Mouse (Mus musculus) olfactory bulb, adult 2 months (tissue): ENCODE results near the gene Bdkrb2. TPM values are rescaled to one million over a fixed set of nuclear protein-coding genes. Genes with fewer than 3 reads are reported as not detected.

ENCODE experiments used
- H3K27ac ChIP-seq: fragments of 200-500 bp; 2 replicates; pipeline ENCODE4 v1.5.1; 2012; ENCODE audit warnings: low read depth, low read length; ENCODE audit not compliant: insufficient read depth
- H3K4me1 ChIP-seq: fragments of 200-500 bp; 2 replicates; pipeline ENCODE4 v1.6.1; 2012; ENCODE audit warnings: low read length; ENCODE audit not compliant: control insufficient read depth, insufficient read depth
- H3K4me3 ChIP-seq: fragments of 200-500 bp; 2 replicates; pipeline ENCODE4 v1.5.1; 2012; ENCODE audit warnings: mild to moderate bottlenecking, low read depth, low read length, moderate library complexity; ENCODE audit not compliant: insufficient read depth
- CTCF ChIP-seq: fragments of 200-500 bp; IDR thresholded peaks from 2 replicates; pipeline ENCODE4 v1.5.1; 2012; ENCODE audit warnings: low read depth, mild to moderate bottlenecking, low read length, moderate library complexity; ENCODE audit not compliant: insufficient read depth
- POLR2A ChIP-seq: fragments of 200-500 bp; IDR thresholded peaks from 2 replicates; pipeline ENCODE4 v1.6.1; 2012; ENCODE audit warnings: mild to moderate bottlenecking, low read depth, low read length, moderate library complexity; ENCODE audit not compliant: insufficient read depth
- WGBS: fragments of 180-500 bp; shearing (Covaris S2); methylation state at CpG from one replicate; pipeline ENCODE4 v1.1.7; 2018; 5-methylcytosine and 5-hydroxymethylcytosine counted together
- polyA plus RNA-seq: library from polyadenylated mRNA; stranded (reverse); fragments of >200 nt; gene quantifications from 2 replicates; pipeline ENCODE4 v1.2.4, GENCODE M21; 2012; ENCODE audit warnings: low replicate concordance; ENCODE audit not compliant: missing spikeins, insufficient read depth, insufficient read length

Bdkrb2 gene
- polyA plus RNA-seq, 1 experiment, result not detected

DNA sequence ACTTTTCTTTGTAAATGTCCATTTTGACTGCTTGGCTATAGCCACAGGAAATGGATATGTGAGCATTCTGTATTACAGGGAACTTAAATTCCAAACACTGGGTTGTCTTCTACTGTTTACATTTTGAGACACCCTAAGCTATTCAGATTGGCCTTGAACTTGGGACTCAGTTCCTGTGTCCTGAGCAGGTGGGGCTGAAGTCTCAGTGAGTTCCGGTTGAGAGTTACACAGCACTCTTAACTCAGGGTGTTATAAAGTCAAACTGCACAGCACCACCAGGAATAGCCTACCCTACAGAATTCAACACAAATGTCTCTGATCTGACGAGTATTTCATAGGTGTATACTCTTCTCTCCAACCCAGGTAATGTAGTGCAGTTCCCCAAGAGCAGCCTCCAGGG is 48.0 kb downstream of the Bdkrb2 start:
- TF ChIP-seq POLR2A (no peak), CTCF (no peak)
- peaks cover 3% of the 10 kb centered on the region for H3K4me1 ChIP-seq
- H3K27ac ChIP-seq, result no peak overlapping the region
- H3K4me3 ChIP-seq, result no peak overlapping the region
- 91% methylated on average over 2 of the region's 2 CpGs for WGBS

DNA sequence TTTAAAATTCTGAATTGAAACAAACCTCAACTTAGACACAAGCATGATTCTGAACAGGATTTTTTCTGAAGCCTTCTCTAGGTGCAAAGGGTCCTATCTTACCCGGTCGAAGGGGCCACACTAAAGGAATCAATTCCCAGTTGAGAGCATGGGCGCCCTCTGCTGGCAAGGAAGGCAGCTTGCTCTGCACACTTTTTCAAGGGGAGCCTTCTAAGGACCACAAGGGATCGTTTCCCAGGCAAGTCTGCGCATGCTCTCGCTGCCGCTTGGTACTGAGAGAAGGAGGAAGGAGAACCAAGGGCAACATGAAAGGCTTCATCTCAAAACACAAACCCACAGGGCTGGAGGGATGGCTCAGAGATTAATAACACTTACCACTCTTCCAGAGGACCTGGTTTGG is 48.7 kb downstream of the Bdkrb2 start:
- Histone ChIP-seq H3K4me3 (no peak overlapping the region), H3K27ac (no peak overlapping the region; the same call in 1 of the 2 replicates), H3K4me1 (peaks cover 3% of the 10 kb centered on the region)
- 2% methylated on average over 7 of the region's 7 CpGs for WGBS
- TF ChIP-seq POLR2A, result no peak
- peak; percentile 65 for TF ChIP-seq CTCF

DNA sequence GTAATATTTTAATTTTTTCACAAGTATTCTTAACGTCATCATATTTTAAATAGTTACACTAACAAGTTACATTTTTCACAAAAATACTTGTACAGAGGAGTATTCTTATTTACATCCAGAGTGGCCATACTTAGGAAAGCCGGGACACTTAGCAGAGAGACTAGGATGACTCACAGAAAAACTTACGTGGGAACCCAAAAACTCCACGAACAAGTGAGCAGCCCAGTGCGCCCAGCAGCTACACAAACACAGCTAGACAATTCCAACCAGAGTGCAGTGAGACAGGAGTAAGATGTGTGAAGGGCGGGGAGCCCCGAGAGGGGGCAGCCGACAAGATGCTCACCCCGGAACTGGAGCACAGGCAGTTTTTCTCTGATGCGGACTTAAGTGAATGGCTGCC is 50.5 kb downstream of the Bdkrb2 start:
- WGBS, result 73% methylated on average over 10 of the region's 10 CpGs
- H3K4me1 ChIP-seq, result peaks cover 3% of the 10 kb centered on the region
- no peak overlapping the region for H3K4me3 ChIP-seq
- TF ChIP-seq CTCF (no peak), POLR2A (no peak)
- H3K27ac ChIP-seq, result no peak overlapping the region

DNA sequence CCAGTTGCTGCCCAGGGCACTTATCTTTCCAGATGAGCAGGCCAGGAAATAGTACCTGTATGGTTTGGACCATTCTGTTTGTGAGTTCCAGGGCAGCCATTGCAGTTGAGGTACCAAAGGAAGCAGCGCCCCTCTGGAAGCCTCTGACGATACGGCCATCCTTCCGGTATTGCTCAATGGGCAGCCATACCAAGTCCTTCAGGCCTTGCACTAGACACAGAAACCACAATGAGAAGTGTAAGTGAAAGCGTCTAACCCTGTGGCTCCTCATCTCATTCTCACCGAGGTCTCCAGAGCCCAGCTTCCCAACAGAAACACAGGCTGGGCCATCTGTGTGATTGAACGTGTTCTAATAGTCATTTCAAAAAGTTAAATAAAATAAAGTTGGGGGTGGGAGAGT is 59.0 kb downstream of the Bdkrb2 start:
- Histone ChIP-seq H3K4me3 (no peak overlapping the region), H3K4me1 (peaks cover 7% of the 10 kb centered on the region), H3K27ac (no peak overlapping the region)
- TF ChIP-seq POLR2A, result no peak
- no peak for TF ChIP-seq CTCF
- WGBS, result 93% methylated on average over 7 of the region's 7 CpGs

DNA sequence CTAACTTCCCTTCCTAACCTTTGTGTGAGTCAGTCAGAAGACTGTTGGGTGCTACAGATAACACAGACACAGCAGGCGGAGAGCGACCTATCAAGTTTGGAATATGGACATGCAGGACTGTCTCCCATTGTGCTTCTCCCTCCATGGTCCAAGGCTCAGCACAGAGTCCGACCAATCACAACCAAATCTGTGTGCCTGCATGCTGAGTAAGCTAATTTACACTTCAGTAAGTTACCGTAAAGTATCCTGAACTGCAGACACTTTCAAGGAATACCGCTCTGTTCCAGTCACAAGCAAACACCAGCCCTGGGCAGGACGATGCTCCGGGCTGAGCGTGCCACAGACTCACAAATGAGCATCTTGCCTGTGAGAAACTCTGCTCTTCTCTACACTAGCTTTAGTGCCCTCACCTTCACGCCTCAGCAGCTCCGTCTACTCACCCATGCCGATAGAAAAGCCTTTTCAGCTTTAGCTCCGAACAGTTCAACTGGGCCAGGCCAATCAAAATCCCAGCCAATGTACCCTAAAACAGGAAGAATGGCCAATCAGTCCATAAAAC is 60.0 kb downstream of the Bdkrb2 start:
- no peak overlapping the region for H3K27ac ChIP-seq
- TF ChIP-seq CTCF, result no peak
- no peak for TF ChIP-seq POLR2A
- peaks cover 7% of the 10 kb centered on the region for H3K4me1 ChIP-seq
- no peak overlapping the region for H3K4me3 ChIP-seq
- 65% methylated on average over 12 of the region's 12 CpGs for WGBS

DNA sequence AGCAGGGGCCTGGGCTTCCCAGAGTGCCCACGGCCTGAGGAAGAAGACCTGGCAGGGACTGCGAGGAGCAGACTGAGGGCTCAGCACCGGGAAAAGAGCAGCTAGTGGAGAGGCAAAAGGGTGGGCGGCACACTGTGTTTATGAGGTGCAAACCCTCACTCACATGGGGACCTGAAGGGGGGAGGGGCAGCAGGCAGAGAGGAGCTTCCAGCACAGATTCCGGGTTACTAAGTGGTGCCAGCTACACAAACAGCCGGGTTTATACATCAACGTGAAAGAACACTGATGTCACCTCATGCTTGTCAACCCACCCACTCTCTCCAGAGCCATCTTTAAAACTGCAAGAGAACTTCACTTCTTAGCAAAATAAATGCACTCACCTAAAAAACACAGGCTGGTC is 62.8 kb downstream of the Bdkrb2 start:
- H3K4me1 ChIP-seq, result peaks cover 7% of the 10 kb centered on the region
- no peak for TF ChIP-seq CTCF
- no peak for TF ChIP-seq POLR2A
- 0 out of 2 replicates have a peak overlapping the region, but pooled peaks have one; percentile 0 for H3K27ac ChIP-seq
- no peak overlapping the region for H3K4me3 ChIP-seq
- WGBS, result 36% methylated on average over 7 of the region's 7 CpGs

- Histone ChIP-seq H3K4me3 (no peak overlapping the region), H3K27ac (no peak overlapping the region), H3K4me1 (no peaks in the 10 kb centered on the region; the same call in 1 of the 2 replicates)
- WGBS, result 94% methylated on average over 13 of the region's 13 CpGs
- TF ChIP-seq CTCF (no peak), POLR2A (no peak)
Measured at GRCm38 (mm10) chr12:105634374-105635067, 71.5 kb downstream of the Bdkrb2 start.

DNA sequence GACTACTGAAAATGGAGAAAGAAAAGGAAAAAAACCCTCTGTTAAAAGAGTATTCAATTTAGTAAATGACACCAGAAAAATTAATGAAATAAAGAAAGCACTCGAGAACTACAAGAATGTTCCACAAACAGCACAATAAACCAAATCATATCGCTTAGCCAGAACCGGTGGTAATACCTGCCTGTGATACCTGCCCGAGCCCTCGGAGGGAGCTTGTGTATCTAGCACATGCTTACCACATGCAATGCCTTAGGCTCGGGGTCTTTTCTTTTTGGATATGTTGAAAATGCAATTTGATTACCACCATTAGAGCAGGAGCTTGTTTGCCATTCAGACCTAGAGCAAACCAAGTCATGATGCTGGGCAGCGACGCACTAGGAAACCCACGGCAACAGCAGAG is 73.5 kb downstream of the Bdkrb2 start:
- TF ChIP-seq POLR2A (no peak), CTCF (no peak)
- no peak overlapping the region for H3K27ac ChIP-seq
- 83% methylated on average over 9 of the region's 9 CpGs for WGBS
- H3K4me3 ChIP-seq, result no peak overlapping the region
- H3K4me1 ChIP-seq, result no peaks in the 10 kb centered on the region; the same call in 1 of the 2 replicates

GRCm38 (mm10) chr12:105637554-105637953 is 74.5 kb downstream of the Bdkrb2 start:
- WGBS, result 81% methylated on average over 4 of the region's 4 CpGs
- no peak overlapping the region for H3K27ac ChIP-seq
- TF ChIP-seq CTCF (no peak), POLR2A (no peak)
- no peak overlapping the region for H3K4me3 ChIP-seq
- H3K4me1 ChIP-seq, result no peaks in the 10 kb centered on the region; the same call in 1 of the 2 replicates

- WGBS, result 90% methylated on average over 11 of the region's 11 CpGs
- no peak overlapping the region for H3K4me3 ChIP-seq
- TF ChIP-seq POLR2A (no peak), CTCF (no peak)
- H3K27ac ChIP-seq, result no peak overlapping the region
- peaks cover 10% of the 10 kb centered on the region for H3K4me1 ChIP-seq
Measured at GRCm38 (mm10) chr12:105642770-105643321, 79.8 kb downstream of the Bdkrb2 start.

Other genes starting within 250 kb of the Bdkrb2 start
- gene Tunar, start 229.4 kb upstream of the Bdkrb2 start, polyA plus RNA-seq, result not detected in 2 replicates
- not detected in 2 replicates for gene D430019H16Rik, start 109.4 kb upstream of the Bdkrb2 start, polyA plus RNA-seq
- gene Bdkrb1, start 39.9 kb downstream of the Bdkrb2 start, polyA plus RNA-seq, result not detected in 2 replicates
- gene Gskip, start 121.6 kb downstream of the Bdkrb2 start, polyA plus RNA-seq, result not detected in 2 replicates
- gene Atg2b, start 122.0 kb downstream of the Bdkrb2 start, polyA plus RNA-seq, result not detected in 2 replicates
- not detected in 2 replicates for gene Ak7, start 142.8 kb downstream of the Bdkrb2 start, polyA plus RNA-seq
- gene Papola, start 221.5 kb downstream of the Bdkrb2 start, polyA plus RNA-seq, result 142 and 313 TPM in 2 replicates